Mouse (Mus musculus) central nervous system, embryonic 14 days (tissue): ENCODE measurements around the gene Noc4l. TPM values are rescaled to one million over a fixed set of nuclear protein-coding genes. Genes with fewer than 3 reads are reported as not detected.

Experiments
- polyA plus RNA-seq: library from polyadenylated mRNA; depleted of rRNA; stranded (reverse); fragments of >200 nt; gene quantifications from 2 replicates; pipeline ENCODE4 v1.2.3, GENCODE M21; 2012; rRNA removed

Noc4l gene
- polyA plus RNA-seq: 66.2 and 68.3 TPM in 2 replicates

DNA sequence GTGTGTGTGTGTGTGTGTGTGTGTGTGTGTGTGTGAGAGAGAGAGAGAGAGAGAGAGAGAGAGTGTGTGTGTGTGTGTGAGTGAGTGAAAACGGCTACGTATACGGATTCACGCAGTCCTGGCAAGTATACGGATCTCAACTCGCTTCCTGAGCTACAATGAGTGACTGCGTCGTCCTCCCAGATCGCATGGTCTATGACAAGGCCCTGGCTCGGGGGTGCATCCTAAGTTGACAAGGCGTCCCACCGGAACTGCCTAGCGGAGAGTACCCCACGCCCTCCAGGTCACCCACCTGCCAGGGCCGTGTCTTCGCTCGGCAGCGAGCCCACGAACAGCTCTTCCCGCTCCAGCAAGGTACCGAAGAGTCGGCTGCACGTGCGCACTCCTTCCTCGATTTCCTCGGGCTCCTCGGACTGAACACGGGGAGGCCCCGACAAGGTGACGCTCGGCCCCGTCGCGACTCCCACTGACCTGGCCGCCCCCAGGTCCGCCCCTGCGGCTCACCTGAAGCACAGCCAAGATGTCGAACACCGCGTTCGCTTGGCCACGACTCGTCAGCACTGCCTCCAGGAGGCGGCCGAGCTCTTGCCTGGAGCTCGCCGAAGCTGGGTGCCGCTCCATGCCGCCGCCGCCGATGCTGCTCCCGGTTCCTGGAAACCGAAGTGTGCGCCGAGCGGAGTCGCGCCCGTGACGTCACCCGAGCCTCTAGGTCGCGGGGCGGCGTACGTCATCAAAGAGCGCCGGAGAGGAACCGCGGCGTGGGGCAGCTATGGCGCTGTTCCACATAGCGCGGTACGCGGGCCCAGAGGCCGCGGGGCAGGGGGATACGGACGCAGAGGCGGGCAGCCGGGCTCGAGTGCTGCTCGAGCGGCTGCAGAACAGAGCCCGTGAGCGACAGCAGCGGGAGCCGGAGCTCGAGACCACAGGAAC lies at the start of gene Noc4l, which contains the start of gene Ddx51:
Gene Noc4l, minus strand, starts transcription at position 699 of the 930 bp plus-strand sequence.
Gene Ddx51, plus strand, starts transcription at position 733 of the 930 bp plus-strand sequence.

Other genes with a start within 250 kb of the Noc4l start
- gene Fbrsl1, start 204.9 kb downstream of the Noc4l start, polyA plus RNA-seq: 60.7 and 66.7 TPM in 2 replicates
- gene Galnt9, start 109.1 kb downstream of the Noc4l start, polyA plus RNA-seq: 19.7 and 20.4 TPM in 2 replicates
- gene Ddx51, start within 50 bp of the Noc4l start, polyA plus RNA-seq: 26.9 and 30.9 TPM in 2 replicates
- 60.8 and 62.1 TPM in 2 replicates for gene Ep400, start 117.3 kb upstream of the Noc4l start, polyA plus RNA-seq
- 22.6 TPM in 2 replicates for gene Pus1, start 127.2 kb upstream of the Noc4l start, polyA plus RNA-seq
- gene Ulk1, start 156.7 kb upstream of the Noc4l start, polyA plus RNA-seq: 93.4 and 100 TPM in 2 replicates
- 9.4 and 11.2 TPM in 2 replicates for gene Hscb, start 186.4 kb upstream of the Noc4l start, polyA plus RNA-seq
- 10.6 and 13.1 TPM in 2 replicates for gene Chek2, start 186.6 kb upstream of the Noc4l start, polyA plus RNA-seq
- gene Ttc28, start 226.4 kb upstream of the Noc4l start, polyA plus RNA-seq: 26.6 and 26.9 TPM in 2 replicates